Mouse (Mus musculus) midbrain, embryonic 12.5 days (tissue): ENCODE results near the gene Nosip. TPM values are rescaled to one million over a fixed set of nuclear protein-coding genes. Genes with fewer than 3 reads are reported as not detected.
A peak's percentile ranks its signal among the peaks of the same experiment; 100 is the strongest.

Source experiments
- ATAC-seq: fragments of 200-750 bp; cut with Nextera tagmentation; 2 replicates; pipeline ENCODE4 v1.8.0; 2017; ENCODE audit warnings: low read depth, moderate TSS enrichment, moderate library complexity; ENCODE audit not compliant: low FRiP score
- H3K27ac ChIP-seq: fragments of 300-500 bp; sonication (generic); replicated peaks from 2 replicates; pipeline ENCODE4 v1.5.1; 2016; ENCODE audit warnings: mild to moderate bottlenecking
- H3K27me3 ChIP-seq: fragments of 300-500 bp; sonication (generic); 2 replicates; pipeline ENCODE4 v1.6.1; 2016; ENCODE audit warnings: mild to moderate bottlenecking
- H3K36me3 ChIP-seq: fragments of 300-500 bp; sonication (generic); 2 replicates; pipeline ENCODE4 v1.6.1; 2016
- H3K4me1 ChIP-seq: fragments of 300-500 bp; sonication (generic); 2 replicates; pipeline ENCODE4 v1.6.1; 2016
- H3K4me2 ChIP-seq: fragments of 300-500 bp; sonication (generic); replicated peaks from 2 replicates; pipeline ENCODE4 v1.6.1; 2016; ENCODE audit warnings: mild to moderate bottlenecking, moderate library complexity
- H3K4me3 ChIP-seq: fragments of 300-500 bp; sonication (generic); 2 replicates; pipeline ENCODE4 v1.5.1; 2016; ENCODE audit warnings: mild to moderate bottlenecking
- H3K9ac ChIP-seq: fragments of 300-500 bp; sonication (generic); replicated peaks from 2 replicates; pipeline ENCODE4 v1.6.1; 2016; ENCODE audit warnings: mild to moderate bottlenecking, moderate library complexity
- H3K9me3 ChIP-seq: fragments of 300-500 bp; sonication (generic); 2 replicates; pipeline ENCODE4 v1.6.1; 2016; ENCODE audit warnings: mild to moderate bottlenecking
- WGBS: fragments of 180-500 bp; shearing (Covaris S2); methylation state at CpG from one replicate; pipeline ENCODE4 v1.1.7; 2016; 5-methylcytosine and 5-hydroxymethylcytosine counted together
- polyA plus RNA-seq: library from polyadenylated mRNA; unstranded; fragments of >200 nt; fragmentation: Nextera tagmentation; extraction: Ambion mirVana; gene quantifications from 2 replicates; pipeline ENCODE4 v1.2.1, GENCODE M21; 2016

The Nosip gene
- polyA plus RNA-seq, 1 experiment from 2014 or later: 54.6 TPM

DNA sequence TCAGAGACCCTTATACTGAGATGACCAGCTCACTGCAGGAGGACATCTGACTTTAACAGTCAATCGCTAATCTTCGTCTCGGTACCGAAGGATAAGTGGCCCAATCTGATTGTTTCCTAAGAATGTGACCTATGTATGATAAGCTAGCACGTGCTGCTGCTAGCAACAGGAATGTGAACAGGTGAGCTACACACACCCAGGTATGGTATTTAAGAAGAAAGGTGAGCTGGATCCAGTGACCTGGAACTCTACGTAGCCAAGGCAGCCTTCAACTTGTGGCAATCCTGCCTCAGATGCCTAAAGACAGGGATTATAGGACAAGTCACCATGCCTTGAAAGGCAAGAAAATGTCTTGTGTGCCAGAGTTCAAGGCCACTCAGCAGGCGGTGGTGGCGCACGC, 23.8 kb upstream of the Nosip start:
- Histone ChIP-seq H3K27me3 (no peaks in the 10 kb centered on the region), H3K9me3 (no peaks in the 10 kb centered on the region), H3K4me2 (no peak overlapping the region), H3K36me3 (peaks cover 98% of the 10 kb centered on the region), H3K9ac (no peak overlapping the region), H3K4me1 (no peaks in the 10 kb centered on the region), H3K27ac (no peak overlapping the region), H3K4me3 (no peak overlapping the region)
- ATAC-seq: no peak
- WGBS: 94% methylated on average over 9 of the region's 9 CpGs

DNA sequence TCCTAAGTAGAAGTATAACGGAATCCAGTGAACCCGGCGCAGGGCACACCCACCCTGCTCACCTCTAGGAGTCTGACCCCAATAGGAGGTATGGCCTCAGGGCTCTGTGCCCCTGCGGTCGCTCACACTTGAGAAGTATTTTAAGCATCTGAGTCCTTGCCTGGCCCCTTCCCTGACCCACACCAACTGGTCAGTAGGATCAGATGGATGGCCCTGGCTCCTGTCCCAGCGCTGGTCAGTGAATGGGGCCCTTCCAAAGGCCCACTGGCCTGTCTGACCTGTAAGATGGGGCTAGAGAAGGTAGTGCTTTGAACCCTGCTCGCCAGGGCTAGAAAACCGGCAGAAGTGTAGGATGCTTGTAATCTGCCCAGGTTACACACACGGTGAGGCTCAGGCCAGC, 21.4 kb upstream of the Nosip start:
- Histone ChIP-seq H3K4me2 (no peak overlapping the region), H3K9me3 (no peaks in the 10 kb centered on the region), H3K4me1 (no peaks in the 10 kb centered on the region), H3K9ac (no peak overlapping the region), H3K4me3 (no peak overlapping the region), H3K27me3 (no peaks in the 10 kb centered on the region), H3K27ac (no peak overlapping the region), H3K36me3 (peaks cover 98% of the 10 kb centered on the region)
- ATAC-seq: no peak
- 96% methylated on average over 9 of the region's 9 CpGs for WGBS

- 97% methylated on average over 14 of the region's 14 CpGs for WGBS
- peaks cover 98% of the 10 kb centered on the region for H3K36me3 ChIP-seq
Measured at GRCm38 (mm10) chr7:45043307-45043706, 18.9 kb upstream of the Nosip start.

DNA sequence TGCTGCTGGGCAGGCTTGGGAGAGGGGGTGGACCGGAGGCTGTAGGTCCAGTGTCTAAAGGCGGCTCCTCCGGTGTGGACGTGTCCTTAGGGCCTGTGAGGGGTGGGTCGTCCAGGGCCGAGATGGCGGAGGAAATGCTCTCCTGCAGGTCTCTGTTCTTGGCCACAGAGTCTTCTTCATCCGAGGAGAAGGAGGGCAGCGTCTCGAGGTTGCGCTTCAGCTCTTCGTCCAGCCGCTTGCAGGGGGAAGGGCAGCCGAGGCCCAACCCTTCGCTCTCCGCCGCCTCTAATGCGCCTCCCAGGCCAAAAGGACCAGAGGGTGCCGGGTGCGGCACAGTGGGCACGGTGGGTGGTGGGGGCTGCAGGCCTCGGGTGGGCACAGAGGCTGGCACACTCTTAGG, 16.5 kb upstream of the Nosip start:
- peaks cover 100% of the 10 kb centered on the region for H3K36me3 ChIP-seq
- no peak overlapping the region for H3K4me3 ChIP-seq
- no peak overlapping the region for H3K9ac ChIP-seq
- peaks cover 7% of the 10 kb centered on the region for H3K4me1 ChIP-seq
- H3K4me2 ChIP-seq: no peak overlapping the region
- WGBS: 97% methylated on average over 22 of the region's 22 CpGs
- no peaks in the 10 kb centered on the region for H3K9me3 ChIP-seq
- H3K27me3 ChIP-seq: no peaks in the 10 kb centered on the region
- ATAC-seq: no peak
- H3K27ac ChIP-seq: no peak overlapping the region

More at GRCm38 (mm10) chr7:45043307-45043706, 18.9 kb upstream of the Nosip start:
- no peaks in the 10 kb centered on the region for H3K27me3 ChIP-seq
- ATAC-seq: no peak
- H3K9ac ChIP-seq: no peak overlapping the region
- H3K4me2 ChIP-seq: no peak overlapping the region
- no peaks in the 10 kb centered on the region for H3K9me3 ChIP-seq
- no peak overlapping the region for H3K4me3 ChIP-seq
- 0 out of 2 replicates have a peak, but pooled peaks cover 2% of the 10 kb centered on the region for H3K4me1 ChIP-seq
- H3K27ac ChIP-seq: no peak overlapping the region

- peaks cover 18% of the 10 kb centered on the region for H3K4me1 ChIP-seq
- H3K36me3 ChIP-seq: peaks cover 88% of the 10 kb centered on the region
- 96% methylated on average over 26 of the region's 26 CpGs for WGBS
- ATAC-seq: no peak
- no peaks in the 10 kb centered on the region for H3K27me3 ChIP-seq
- no peak overlapping the region for H3K4me3 ChIP-seq
- no peak overlapping the region for H3K4me2 ChIP-seq
- H3K9ac ChIP-seq: no peak overlapping the region
- H3K9me3 ChIP-seq: no peaks in the 10 kb centered on the region
- H3K27ac ChIP-seq: no peak overlapping the region
Measured at GRCm38 (mm10) chr7:45046853-45047350, 15.3 kb upstream of the Nosip start.

GRCm38 (mm10) chr7:45047491-45047890, 14.7 kb upstream of the Nosip start:
- Histone ChIP-seq H3K36me3 (peaks cover 82% of the 10 kb centered on the region), H3K27ac (no peak overlapping the region), H3K4me3 (no peak overlapping the region), H3K27me3 (no peaks in the 10 kb centered on the region), H3K9me3 (no peaks in the 10 kb centered on the region), H3K4me1 (peaks cover 20% of the 10 kb centered on the region), H3K4me2 (no peak overlapping the region), H3K9ac (no peak overlapping the region)
- no peak for ATAC-seq
- WGBS: 97% methylated on average over 14 of the region's 14 CpGs

DNA sequence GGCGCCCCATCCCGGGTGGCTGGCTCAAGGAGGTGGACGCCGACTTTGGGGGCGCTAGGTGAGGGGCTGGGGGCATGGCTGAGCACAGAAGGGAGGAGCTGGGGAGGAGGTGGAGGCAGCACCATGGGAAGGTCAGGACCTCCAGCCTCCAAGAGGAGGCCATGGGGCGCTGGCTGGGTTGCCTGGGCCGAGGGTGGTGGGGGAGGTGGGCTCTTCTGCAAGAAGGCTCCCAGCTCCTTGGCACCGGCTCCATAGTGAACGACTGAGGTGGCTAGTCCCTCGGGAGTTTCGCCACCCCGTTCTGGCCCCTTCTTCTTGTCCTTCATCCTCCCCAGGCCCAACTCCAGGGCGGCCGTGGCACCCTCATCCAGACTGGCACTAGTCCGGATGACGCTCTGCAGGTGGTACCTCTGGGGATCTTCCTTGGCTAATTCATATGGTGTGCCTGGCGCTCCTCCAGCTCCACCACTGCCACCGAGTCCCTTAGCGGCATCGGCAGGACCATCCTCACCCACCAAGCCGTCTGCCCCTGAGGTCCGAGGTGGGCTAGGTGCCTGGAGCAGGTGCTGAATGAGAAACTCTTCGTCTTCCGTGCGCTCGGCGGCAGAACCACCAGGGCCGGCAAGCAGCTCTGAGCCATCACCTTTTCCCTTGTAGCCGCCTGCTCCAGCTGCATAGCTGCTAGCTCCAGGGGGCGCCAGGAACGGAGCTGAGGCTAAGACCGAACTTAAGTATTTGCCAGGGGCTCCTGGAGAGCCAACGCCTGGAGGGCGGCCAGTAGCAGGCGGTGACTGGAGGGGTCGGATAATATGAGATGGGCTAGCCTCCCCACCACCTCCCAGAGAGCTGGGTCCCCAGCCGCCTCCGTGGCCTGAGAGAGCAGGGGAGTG, 14.0 kb upstream of the Nosip start:
- no peak overlapping the region for H3K4me2 ChIP-seq
- 91% methylated on average over 38 of the region's 38 CpGs for WGBS
- no peaks in the 10 kb centered on the region for H3K27me3 ChIP-seq
- no peak overlapping the region for H3K9ac ChIP-seq
- ATAC-seq: no peak
- no peaks in the 10 kb centered on the region for H3K9me3 ChIP-seq
- H3K36me3 ChIP-seq: peaks cover 75% of the 10 kb centered on the region
- H3K4me3 ChIP-seq: no peak overlapping the region
- peaks cover 20% of the 10 kb centered on the region for H3K4me1 ChIP-seq
- no peak overlapping the region for H3K27ac ChIP-seq

DNA sequence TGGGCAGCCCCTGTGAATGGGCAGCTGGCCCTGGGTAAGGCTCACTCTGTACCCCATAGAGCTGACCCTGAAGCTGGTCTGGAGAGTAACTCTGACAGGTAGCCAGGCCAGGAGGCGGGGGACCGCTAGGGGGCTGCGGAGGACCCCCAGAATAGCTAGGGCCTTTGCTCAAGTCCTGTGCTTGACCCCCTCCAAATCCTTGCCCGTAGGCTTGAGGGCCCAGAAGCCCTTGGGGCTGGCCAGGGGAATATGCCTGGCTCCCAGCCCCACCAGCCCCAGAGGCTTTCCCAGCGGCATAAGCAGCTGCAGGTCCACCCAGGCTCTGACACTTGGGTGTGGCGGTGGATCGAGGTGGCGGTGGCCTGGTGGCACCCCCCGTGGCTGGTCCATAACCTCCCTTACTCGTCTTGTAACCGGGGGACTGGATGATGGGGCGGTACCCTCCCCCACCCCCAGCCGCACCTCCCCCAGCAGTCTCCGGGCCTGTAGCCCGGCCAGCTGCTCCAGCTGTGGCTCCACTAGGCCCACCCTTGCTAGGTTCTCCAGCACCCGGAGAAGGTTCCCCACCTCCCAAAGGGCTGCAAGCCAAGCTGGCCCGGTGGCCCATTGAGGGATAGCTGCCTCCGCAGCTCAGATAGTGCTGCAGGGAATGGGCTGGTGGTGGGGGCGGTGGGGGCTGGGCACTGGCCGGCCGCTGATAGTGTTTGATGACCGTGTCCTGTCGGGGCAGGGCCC, 13.1 kb upstream of the Nosip start:
- 97% methylated on average over 23 of the region's 23 CpGs for WGBS
- no peak overlapping the region for H3K27ac ChIP-seq

DNA sequence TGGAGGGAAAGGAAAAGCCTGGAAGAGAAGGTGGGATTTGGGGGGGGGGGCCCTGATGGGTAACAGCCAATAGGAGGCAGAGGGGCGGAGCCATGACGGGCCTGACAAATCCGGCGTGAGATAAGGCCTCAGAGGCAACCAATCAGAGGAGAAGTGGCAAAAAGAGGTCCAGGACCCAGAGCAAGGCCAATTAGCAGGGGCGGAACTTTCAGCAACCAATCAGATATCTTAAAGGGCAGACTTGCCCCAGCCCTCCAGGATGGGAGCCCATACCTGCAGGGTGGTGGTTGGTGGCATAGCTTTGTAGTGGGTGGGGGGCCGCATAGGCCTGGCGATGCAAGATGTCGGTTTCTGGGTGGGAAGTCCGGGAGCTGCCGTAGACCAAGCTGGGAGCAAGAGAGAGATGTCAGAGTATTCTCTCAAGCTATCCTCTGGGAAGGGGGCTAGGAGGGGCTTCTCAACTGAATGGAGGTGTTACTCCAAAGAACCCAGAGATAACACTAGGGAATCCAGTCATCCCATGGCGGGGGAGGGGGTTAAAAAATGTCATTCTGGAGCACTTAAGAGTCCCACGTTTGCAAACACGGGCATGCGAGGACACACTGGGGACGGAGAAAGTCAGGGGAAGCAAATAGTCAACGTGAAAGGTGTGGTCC, 11.2 kb upstream of the Nosip start:
- ATAC-seq: peak; percentile 55
- WGBS: 2% methylated on average over 15 of the region's 16 CpGs
- H3K4me1 ChIP-seq: peaks cover 28% of the 10 kb centered on the region
- H3K9ac ChIP-seq: peak overlapping the region; percentile 96; the same call in 1 of the 2 replicates
- peaks cover 46% of the 10 kb centered on the region for H3K36me3 ChIP-seq
- H3K27ac ChIP-seq: peak overlapping the region; percentile 98
- H3K4me3 ChIP-seq: peak overlapping the region; percentile 95
- H3K9me3 ChIP-seq: no peaks in the 10 kb centered on the region
- no peaks in the 10 kb centered on the region for H3K27me3 ChIP-seq
- H3K4me2 ChIP-seq: peak overlapping the region; percentile 98

More for the DNA sequence above, 13.1 kb upstream of the Nosip start:
- H3K4me2 ChIP-seq: no peak overlapping the region
- no peak overlapping the region for H3K9ac ChIP-seq
- peaks cover 66% of the 10 kb centered on the region for H3K36me3 ChIP-seq
- no peaks in the 10 kb centered on the region for H3K9me3 ChIP-seq
- H3K4me3 ChIP-seq: 0 out of 2 replicates have a peak overlapping the region, but pooled peaks have one; percentile 1
- H3K27me3 ChIP-seq: no peaks in the 10 kb centered on the region
- peaks cover 26% of the 10 kb centered on the region for H3K4me1 ChIP-seq
- ATAC-seq: no peak

DNA sequence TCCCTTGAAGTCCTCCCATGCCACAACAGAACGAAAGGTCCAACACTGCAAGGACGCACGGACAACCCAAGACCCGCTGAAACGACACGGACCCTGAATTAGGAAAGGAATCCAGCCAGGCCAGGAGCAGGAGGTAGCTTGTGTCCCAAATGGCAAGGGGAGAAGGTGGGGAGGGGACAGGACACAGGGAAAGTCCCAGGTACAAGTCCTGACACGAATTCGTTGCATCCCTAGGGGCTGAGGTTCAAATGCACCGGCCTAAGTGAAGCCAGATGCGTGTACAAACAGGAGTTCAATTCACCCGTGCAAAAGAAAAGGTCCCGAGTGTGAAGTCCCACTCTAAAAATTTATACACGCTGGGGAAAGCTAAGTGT, 10.6 kb upstream of the Nosip start:
- WGBS: 3% methylated on average over 13 of the region's 13 CpGs
- Histone ChIP-seq H3K27me3 (peaks cover under 1% of the 10 kb centered on the region; the same call in 1 of the 2 replicates), H3K4me2 (peak overlapping the region; percentile 98), H3K27ac (peak overlapping the region; percentile 98), H3K4me1 (peaks cover 28% of the 10 kb centered on the region), H3K9ac (peak overlapping the region; percentile 96), H3K9me3 (no peaks in the 10 kb centered on the region), H3K36me3 (peaks cover 41% of the 10 kb centered on the region), H3K4me3 (peak overlapping the region; percentile 95)
- no peak for ATAC-seq

DNA sequence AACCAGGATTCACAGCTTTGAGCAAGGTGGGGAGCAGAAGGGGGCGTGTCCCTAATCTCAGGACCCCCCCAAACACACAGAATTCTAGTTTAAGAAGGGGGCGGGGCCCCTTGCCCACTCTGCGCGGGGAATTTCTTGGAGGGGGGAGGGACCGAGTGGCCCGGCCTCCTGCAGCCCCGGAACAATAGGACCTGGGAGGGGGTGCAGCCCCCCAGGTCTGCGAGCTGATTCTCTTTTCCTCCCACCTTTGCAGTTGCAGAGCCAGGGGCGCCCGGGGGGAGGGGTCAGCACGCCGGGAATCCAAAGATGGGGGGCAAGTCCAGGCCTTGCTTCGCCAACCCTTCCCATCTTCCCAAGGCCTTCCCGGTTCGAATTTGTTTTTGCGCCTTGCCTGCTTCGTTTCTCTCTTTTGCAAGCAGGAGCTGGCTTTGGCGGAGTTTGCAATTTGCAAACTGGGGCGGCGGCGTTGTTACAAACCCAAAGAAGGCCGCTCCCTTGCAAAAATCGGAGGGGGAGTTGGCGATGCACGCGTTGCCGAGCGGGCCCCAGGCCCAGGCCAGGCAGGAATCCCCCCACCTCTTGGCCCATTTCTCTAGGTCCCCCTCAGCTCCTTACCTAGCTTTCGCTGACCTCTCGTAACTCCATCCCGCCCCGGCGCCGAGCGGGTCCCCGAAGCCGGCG, 9.9 kb upstream of the Nosip start:
- H3K36me3 ChIP-seq: peaks cover 34% of the 10 kb centered on the region
- H3K4me1 ChIP-seq: peaks cover 26% of the 10 kb centered on the region

More for the DNA sequence above, 9.9 kb upstream of the Nosip start:
- Histone ChIP-seq H3K9me3 (no peaks in the 10 kb centered on the region), H3K9ac (peak overlapping the region; percentile 96), H3K27ac (peak overlapping the region; percentile 98), H3K27me3 (peaks cover 7% of the 10 kb centered on the region), H3K4me3 (peak overlapping the region; percentile 95), H3K4me2 (peak overlapping the region; percentile 98)
- ATAC-seq: no peak
- 0% methylated on average over 29 of the region's 38 CpGs for WGBS
